Mouse (Mus musculus): Measurements from ENCODE around the gene Dis3l2. TPM values are rescaled to one million over a fixed set of nuclear protein-coding genes. Genes with fewer than 3 reads are reported as not detected.

The Dis3l2 gene
- polyA plus RNA-seq, 1 experiment = 13.8 TPM

DNA sequence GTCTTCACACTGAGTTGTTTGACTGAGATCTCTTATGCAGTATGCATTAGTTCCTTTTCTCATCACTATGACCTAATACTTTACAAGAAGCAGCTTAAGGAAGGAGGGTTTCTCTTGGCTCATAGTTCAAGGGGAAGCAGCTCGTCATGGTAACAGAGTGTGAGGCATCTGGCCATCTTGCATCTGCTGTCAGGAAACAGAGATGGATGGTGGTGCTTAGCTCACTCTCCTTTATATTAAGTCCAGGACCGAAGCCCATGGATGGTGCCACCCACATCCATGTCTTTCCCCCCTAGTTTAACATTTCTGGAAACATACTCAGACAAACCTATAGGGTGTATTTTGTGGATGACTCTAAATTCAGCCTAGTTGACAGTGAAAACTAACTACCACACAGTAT lies 170.1 kb downstream of the Dis3l2 start:
- Histone ChIP-seq H3K4me1 (ENCODE audit: control insufficient read depth, insufficient read depth, low read length) (no peaks in the 10 kb centered on the region; the same call in 1 of the 2 replicates), H3K4me3 (replicated peaks; ENCODE audit: extremely low read depth, low read depth, low read length) (no peak overlapping the region)
- TF ChIP-seq POLR2A (IDR thresholded peaks at IDR 0.05; ENCODE audit: borderline replicate concordance, extremely low read depth, low read depth, low read length) (no peak), CTCF (IDR thresholded peaks at IDR 0.05; ENCODE audit: insufficient read depth, low read length) (no peak)

GRCm38 (mm10) chr1:86878743-86879142 lies 175.1 kb downstream of the Dis3l2 start:
- H3K4me3 ChIP-seq (replicated peaks; ENCODE audit: extremely low read depth, low read depth, low read length) = no peak overlapping the region
- H3K4me1 ChIP-seq (ENCODE audit: control insufficient read depth, insufficient read depth, low read length) = no peaks in the 10 kb centered on the region
- no peak for DNase-seq
- TF ChIP-seq CTCF (IDR thresholded peaks at IDR 0.05; ENCODE audit: insufficient read depth, low read length) (no peak), POLR2A (IDR thresholded peaks at IDR 0.05; ENCODE audit: borderline replicate concordance, extremely low read depth, low read depth, low read length) (no peak)

More for the DNA sequence above, 170.1 kb downstream of the Dis3l2 start:
- DNase-seq = no peak
- 42% methylated on average over 2 of the region's 2 CpGs for WGBS

GRCm38 (mm10) chr1:86879547-86879946 lies 175.9 kb downstream of the Dis3l2 start:
- no peak overlapping the region for H3K4me3 ChIP-seq (replicated peaks; ENCODE audit: extremely low read depth, low read depth, low read length)
- no peak for DNase-seq
- no peak for TF ChIP-seq CTCF (IDR thresholded peaks at IDR 0.05; ENCODE audit: insufficient read depth, low read length)
- TF ChIP-seq POLR2A (IDR thresholded peaks at IDR 0.05; ENCODE audit: borderline replicate concordance, extremely low read depth, low read depth, low read length) = no peak
- H3K4me1 ChIP-seq (ENCODE audit: control insufficient read depth, insufficient read depth, low read length) = no peaks in the 10 kb centered on the region
- WGBS = 91% methylated on average over 2 of the region's 2 CpGs

- Histone ChIP-seq H3K4me3 (replicated peaks; ENCODE audit: extremely low read depth, low read depth, low read length) (no peak overlapping the region), H3K4me1 (ENCODE audit: control insufficient read depth, insufficient read depth, low read length) (no peaks in the 10 kb centered on the region)
- DNase-seq = no peak
- 92% methylated on average over 1 of the region's 1 CpGs for WGBS
- TF ChIP-seq CTCF (IDR thresholded peaks at IDR 0.05; ENCODE audit: insufficient read depth, low read length) (no peak), POLR2A (IDR thresholded peaks at IDR 0.05; ENCODE audit: borderline replicate concordance, extremely low read depth, low read depth, low read length) (no peak)
Measured at GRCm38 (mm10) chr1:86887060-86887459, 183.5 kb downstream of the Dis3l2 start.

DNA sequence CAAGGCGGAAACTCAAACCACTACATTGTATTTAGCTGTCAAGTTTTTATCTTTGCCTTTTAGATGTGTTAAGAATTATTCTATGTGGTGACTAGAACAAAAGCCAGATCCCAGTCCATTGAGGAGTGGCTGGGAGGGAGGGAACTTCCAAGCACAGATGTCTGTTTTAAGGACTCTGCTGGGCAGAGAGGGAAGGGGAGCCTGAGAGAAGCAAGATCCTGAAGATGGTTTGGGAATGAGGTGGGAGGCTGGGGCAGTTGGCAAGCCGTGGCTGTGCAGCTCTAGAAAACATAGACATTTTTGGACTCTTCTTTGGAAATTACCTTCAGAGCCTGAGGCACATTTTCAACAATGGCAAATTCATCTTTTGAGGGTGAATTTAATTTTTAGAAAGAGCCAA lies 208.9 kb downstream of the Dis3l2 start:
- TF ChIP-seq CTCF (IDR thresholded peaks at IDR 0.05; ENCODE audit: insufficient read depth, low read length) (no peak), POLR2A (IDR thresholded peaks at IDR 0.05; ENCODE audit: borderline replicate concordance, extremely low read depth, low read depth, low read length) (no peak)
- Histone ChIP-seq H3K4me1 (ENCODE audit: control insufficient read depth, insufficient read depth, low read length) (no peaks in the 10 kb centered on the region), H3K4me3 (replicated peaks; ENCODE audit: extremely low read depth, low read depth, low read length) (no peak overlapping the region)
- DNase-seq = no peak
- WGBS = 93% methylated on average over 2 of the region's 2 CpGs

- Histone ChIP-seq H3K4me1 (ENCODE audit: control insufficient read depth, insufficient read depth, low read length) (no peaks in the 10 kb centered on the region), H3K4me3 (replicated peaks; ENCODE audit: extremely low read depth, low read depth, low read length) (no peak overlapping the region)
- WGBS = 77% methylated on average over 3 of the region's 3 CpGs
- TF ChIP-seq CTCF (IDR thresholded peaks at IDR 0.05; ENCODE audit: insufficient read depth, low read length) (no peak), POLR2A (IDR thresholded peaks at IDR 0.05; ENCODE audit: borderline replicate concordance, extremely low read depth, low read depth, low read length) (no peak)
- DNase-seq = no peak
Measured at GRCm38 (mm10) chr1:86913896-86914295, 210.3 kb downstream of the Dis3l2 start.

DNA sequence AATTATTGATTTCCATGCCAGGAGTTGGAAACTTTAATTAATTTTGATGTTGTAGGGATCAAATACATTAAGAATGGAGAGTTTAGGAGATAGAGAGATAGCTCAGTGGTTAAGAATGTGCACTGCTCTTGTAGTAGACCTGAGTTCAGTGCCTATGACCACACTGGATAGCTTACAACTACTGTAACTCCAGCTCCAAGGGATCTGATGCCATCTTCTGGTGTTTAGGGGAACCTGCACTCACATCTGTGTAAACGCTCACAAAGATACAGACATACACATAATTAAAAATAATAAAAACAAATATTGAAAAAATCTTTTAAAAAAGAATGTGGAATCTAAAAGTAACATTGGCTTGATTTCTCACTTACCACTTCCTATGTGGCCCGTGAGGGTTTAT lies 211.1 kb downstream of the Dis3l2 start:
- H3K4me3 ChIP-seq (replicated peaks; ENCODE audit: extremely low read depth, low read depth, low read length) = no peak overlapping the region
- TF ChIP-seq POLR2A (IDR thresholded peaks at IDR 0.05; ENCODE audit: borderline replicate concordance, extremely low read depth, low read depth, low read length) (no peak), CTCF (IDR thresholded peaks at IDR 0.05; ENCODE audit: insufficient read depth, low read length) (no peak)
- H3K4me1 ChIP-seq (ENCODE audit: control insufficient read depth, insufficient read depth, low read length) = no peaks in the 10 kb centered on the region
- no peak for DNase-seq
- WGBS = 91% methylated on average over 2 of the region's 2 CpGs

DNA sequence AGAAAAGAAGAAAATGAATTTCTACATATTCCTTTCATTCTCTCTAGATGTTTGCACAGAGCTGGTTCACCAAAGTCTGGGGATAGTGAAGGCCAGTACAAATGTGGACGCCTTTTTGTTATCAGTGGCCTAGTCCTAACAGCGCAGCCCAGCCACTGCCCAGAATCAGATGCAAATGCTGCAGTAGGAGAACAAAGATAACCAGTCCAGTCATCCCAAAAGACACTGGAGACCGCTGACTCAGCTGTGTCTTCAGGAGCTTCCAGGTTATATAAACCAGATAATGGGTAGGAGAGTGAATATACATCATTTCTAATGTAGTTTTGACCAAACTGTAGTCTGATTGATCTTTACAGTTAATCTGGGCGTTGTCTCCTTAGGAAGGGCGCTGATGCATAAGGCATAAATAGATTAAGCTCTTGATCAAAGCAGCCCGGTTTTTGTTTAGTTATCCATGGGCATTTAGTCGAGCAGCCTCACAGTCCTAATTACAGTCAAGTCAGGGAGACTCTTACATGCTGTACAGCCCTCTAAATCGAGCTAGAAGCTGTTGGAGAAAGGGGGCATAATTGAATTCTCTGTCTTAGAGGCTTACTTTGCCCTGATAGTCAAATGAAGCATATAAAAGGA lies 212.9 kb downstream of the Dis3l2 start:
- WGBS = 79% methylated on average over 8 of the region's 8 CpGs
- H3K4me3 ChIP-seq (replicated peaks; ENCODE audit: extremely low read depth, low read depth, low read length) = no peak overlapping the region
- no peak for TF ChIP-seq POLR2A (IDR thresholded peaks at IDR 0.05; ENCODE audit: borderline replicate concordance, extremely low read depth, low read depth, low read length)
- no peak for TF ChIP-seq CTCF (IDR thresholded peaks at IDR 0.05; ENCODE audit: insufficient read depth, low read length)
- no peak for DNase-seq
- no peaks in the 10 kb centered on the region for H3K4me1 ChIP-seq (ENCODE audit: control insufficient read depth, insufficient read depth, low read length)

GRCm38 (mm10) chr1:86925776-86926175 lies 222.2 kb downstream of the Dis3l2 start:
- Histone ChIP-seq H3K4me3 (replicated peaks; ENCODE audit: extremely low read depth, low read depth, low read length) (no peak overlapping the region), H3K4me1 (ENCODE audit: control insufficient read depth, insufficient read depth, low read length) (no peaks in the 10 kb centered on the region)
- 74% methylated on average over 5 of the region's 5 CpGs for WGBS
- DNase-seq = peak; percentile 7
- TF ChIP-seq POLR2A (IDR thresholded peaks at IDR 0.05; ENCODE audit: borderline replicate concordance, extremely low read depth, low read depth, low read length) (no peak), CTCF (IDR thresholded peaks at IDR 0.05; ENCODE audit: insufficient read depth, low read length) (no peak)

- 67% methylated on average over 4 of the region's 4 CpGs for WGBS
- Histone ChIP-seq H3K4me1 (ENCODE audit: control insufficient read depth, insufficient read depth, low read length) (no peaks in the 10 kb centered on the region), H3K4me3 (replicated peaks; ENCODE audit: extremely low read depth, low read depth, low read length) (no peak overlapping the region)
- TF ChIP-seq CTCF (IDR thresholded peaks at IDR 0.05; ENCODE audit: insufficient read depth, low read length) = no peak
- TF ChIP-seq POLR2A (IDR thresholded peaks at IDR 0.05; ENCODE audit: borderline replicate concordance, extremely low read depth, low read depth, low read length) = no peak
- no peak for DNase-seq
Measured at GRCm38 (mm10) chr1:86931606-86932379, 228.2 kb downstream of the Dis3l2 start.
